Mouse (Mus musculus): Measurements from ENCODE around the gene Rfx7.

Rfx7 gene

GRCm38 (mm10) chr9:72531996-72532380 lies at the start of gene Rfx7:
Gene Rfx7, plus strand, starts transcription at chr9:72532240.
- in situ Hi-C loops (cut with MseI, MboI) = no loop called here

- in situ Hi-C loops (cut with MseI, MboI) = no loop called here
Observed at GRCm38 (mm10) chr9:72488523-72488922, 43.5 kb upstream of the Rfx7 start.

GRCm38 (mm10) chr9:72489131-72489530 lies 42.9 kb upstream of the Rfx7 start:
- in situ Hi-C loops (cut with MseI, MboI) = no loop called here

- in situ Hi-C loops (cut with MseI, MboI) = no loop called here
Observed at GRCm38 (mm10) chr9:72491559-72492193, 40.4 kb upstream of the Rfx7 start.

GRCm38 (mm10) chr9:72492194-72492565 lies 39.9 kb upstream of the Rfx7 start, which contains the start of gene Tex9:
Gene Tex9, minus strand, starts transcription at chr9:72492212.
- in situ Hi-C loops (cut with MseI, MboI) = no loop called here

- in situ Hi-C loops (cut with MseI, MboI) = no loop called here
Observed at GRCm38 (mm10) chr9:72493465-72493864, 38.6 kb upstream of the Rfx7 start.

GRCm38 (mm10) chr9:72493984-72494685 lies 37.9 kb upstream of the Rfx7 start:
- in situ Hi-C loops (cut with MseI, MboI) = no loop called here

GRCm38 (mm10) chr9:72496691-72497090 lies 35.3 kb upstream of the Rfx7 start:
- in situ Hi-C loops (cut with MseI, MboI) = no loop called here

GRCm38 (mm10) chr9:72497171-72497570 lies 34.9 kb upstream of the Rfx7 start:
- in situ Hi-C loops (cut with MseI, MboI) = no loop called here

- in situ Hi-C loops (cut with MseI, MboI) = no loop called here
Observed at GRCm38 (mm10) chr9:72512229-72512981, 19.6 kb upstream of the Rfx7 start.

GRCm38 (mm10) chr9:72515366-72515765 lies 16.7 kb upstream of the Rfx7 start:
- in situ Hi-C loops (cut with MseI, MboI) = no loop called here

GRCm38 (mm10) chr9:72519246-72519645 lies 12.8 kb upstream of the Rfx7 start:
- in situ Hi-C loops (cut with MseI, MboI) = no loop called here

GRCm38 (mm10) chr9:72520849-72521248 lies 11.2 kb upstream of the Rfx7 start:
- in situ Hi-C loops (cut with MseI, MboI) = no loop called here

GRCm38 (mm10) chr9:72526091-72526490 lies 5.9 kb upstream of the Rfx7 start:
- in situ Hi-C loops (cut with MseI, MboI) = no loop called here

GRCm38 (mm10) chr9:72530237-72530636 lies 1.8 kb upstream of the Rfx7 start:
- in situ Hi-C loops (cut with MseI, MboI) = no loop called here

- in situ Hi-C loops (cut with MseI, MboI) = no loop called here
Observed at GRCm38 (mm10) chr9:72530824-72531223, 1.2 kb upstream of the Rfx7 start.

- in situ Hi-C loops (cut with MseI, MboI) = no loop called here
Observed at GRCm38 (mm10) chr9:72531291-72531995, 597 bp upstream of the Rfx7 start.

GRCm38 (mm10) chr9:72532381-72533088 lies 495 bp downstream of the Rfx7 start:
- in situ Hi-C loops (cut with MseI, MboI) = no loop called here

- in situ Hi-C loops (cut with MseI, MboI) = no loop called here
Observed at GRCm38 (mm10) chr9:72533089-72533415, 1.0 kb downstream of the Rfx7 start.

GRCm38 (mm10) chr9:72534985-72535384 lies 2.9 kb downstream of the Rfx7 start:
- in situ Hi-C loops (cut with MseI, MboI) = no loop called here

- in situ Hi-C loops (cut with MseI, MboI) = no loop called here
Observed at GRCm38 (mm10) chr9:72535394-72535793, 3.4 kb downstream of the Rfx7 start.

- in situ Hi-C loops (cut with MseI, MboI) = no loop called here
Observed at GRCm38 (mm10) chr9:72537086-72537485, 5.0 kb downstream of the Rfx7 start.

Data from mouse trophoblast stem cell (cell line).